Mouse (Mus musculus) erythroblast, embryonic 14.5 days (primary cell): ENCODE data around the gene Rerg.

Source experiments
- GATA1 ChIP-seq: IDR thresholded peaks from 2 replicates; pipeline ENCODE4 v1.6.1; 2012; ENCODE audit warnings: low read length, inconsistent platforms, mixed read lengths
- TAL1 ChIP-seq: IDR thresholded peaks from 3 replicates; pipeline ENCODE4 v1.6.1; 2012; ENCODE audit warnings: low read length, inconsistent platforms, mixed read lengths

- TF ChIP-seq GATA1 (no peak), TAL1 (no peak)
Observed at GRCm38 (mm10) chr6:137187426-137187825, 17.1 kb upstream of the Rerg start.
